Mouse (Mus musculus) kidney, postnatal 36 days (tissue): Measurements from ENCODE around the gene Sgip1.

Experiments used
- DNase-seq, 2 experiments: peaks; one replicate each; pipeline ENCODE4 v3.0.0; 2021 to 2022; ENCODE audit warnings: mixed read lengths in 2 of 2

Gene Sgip1

DNA sequence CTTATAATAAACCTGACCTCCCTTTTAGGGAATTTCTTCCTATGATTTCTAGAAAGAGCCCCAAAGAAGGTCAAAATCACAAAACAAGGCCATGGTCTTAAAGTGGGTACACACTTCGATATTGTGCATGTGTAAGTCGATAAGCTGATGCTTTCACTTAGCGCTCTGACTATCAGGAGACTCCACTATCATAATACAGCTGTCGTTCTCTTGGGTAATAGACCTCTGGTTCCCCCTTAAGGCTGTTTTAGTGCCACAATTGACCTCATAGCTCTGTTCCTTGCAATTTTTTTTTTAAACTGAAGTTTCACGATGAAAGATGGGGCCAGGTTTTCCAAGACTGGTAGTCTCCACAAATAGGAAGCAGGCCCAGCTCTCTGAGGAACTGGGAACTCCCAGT is 238.3 kb downstream of the Sgip1 start:
- DNase-seq: no peak

DNA sequence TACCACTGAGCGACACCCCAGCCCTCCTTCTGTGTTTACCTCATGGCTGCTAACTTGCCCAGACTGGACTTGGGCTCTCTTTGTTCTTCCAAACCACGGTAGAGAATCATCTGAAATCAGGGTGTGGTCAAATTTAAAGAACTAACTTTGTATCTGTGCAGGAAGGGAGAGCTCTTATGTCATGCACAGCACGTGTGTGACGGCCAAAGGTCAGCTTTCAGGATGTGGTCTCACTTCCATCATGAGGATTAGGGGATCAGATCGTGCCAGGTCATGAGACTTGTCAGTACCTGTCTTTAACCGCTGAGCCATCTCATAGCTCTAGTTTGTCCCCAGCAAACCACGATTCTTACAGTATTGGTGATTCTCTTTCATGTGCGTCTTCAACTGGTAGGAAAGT is 240.6 kb downstream of the Sgip1 start:
- DNase-seq: no peak

DNA sequence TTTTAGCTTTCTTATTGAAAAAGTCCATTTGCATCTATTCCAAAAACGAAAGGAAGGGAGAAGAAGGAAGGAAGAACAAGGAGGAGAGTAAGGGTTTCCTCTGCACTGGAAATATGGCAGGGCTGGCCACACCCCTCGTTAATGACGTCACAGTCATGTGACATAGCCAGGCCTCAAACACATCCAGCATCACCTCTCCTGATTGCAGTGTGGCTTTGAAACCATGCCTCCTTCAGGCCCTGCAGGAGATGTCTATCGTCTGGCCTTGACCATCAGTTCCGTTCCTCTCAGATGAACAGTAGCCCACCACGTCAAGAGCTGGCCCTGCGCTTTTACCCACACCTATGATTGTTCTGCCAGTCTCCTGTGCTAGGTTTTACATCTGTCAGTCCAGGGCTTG is 245.1 kb downstream of the Sgip1 start:
- no peak for DNase-seq

DNA sequence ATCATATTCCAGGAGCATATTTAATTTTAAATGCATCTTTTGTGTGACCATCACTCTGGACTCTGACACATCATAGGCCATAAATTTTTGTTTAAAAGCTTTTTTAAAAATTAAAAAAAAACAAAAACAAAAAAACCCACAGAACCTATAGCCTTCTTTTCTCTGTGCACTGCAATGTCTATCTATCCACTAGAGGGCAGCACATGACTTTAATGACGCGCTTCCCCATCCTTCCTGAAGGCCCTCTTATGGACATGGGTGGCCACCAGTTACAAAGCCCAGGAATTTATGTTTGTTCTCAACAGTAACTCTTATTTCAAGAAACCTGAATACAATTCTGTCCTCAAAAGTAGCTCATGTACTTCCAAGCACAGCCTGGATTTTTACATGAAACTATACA is 245.8 kb downstream of the Sgip1 start:
- DNase-seq: peak; percentile 50 to 66

DNA sequence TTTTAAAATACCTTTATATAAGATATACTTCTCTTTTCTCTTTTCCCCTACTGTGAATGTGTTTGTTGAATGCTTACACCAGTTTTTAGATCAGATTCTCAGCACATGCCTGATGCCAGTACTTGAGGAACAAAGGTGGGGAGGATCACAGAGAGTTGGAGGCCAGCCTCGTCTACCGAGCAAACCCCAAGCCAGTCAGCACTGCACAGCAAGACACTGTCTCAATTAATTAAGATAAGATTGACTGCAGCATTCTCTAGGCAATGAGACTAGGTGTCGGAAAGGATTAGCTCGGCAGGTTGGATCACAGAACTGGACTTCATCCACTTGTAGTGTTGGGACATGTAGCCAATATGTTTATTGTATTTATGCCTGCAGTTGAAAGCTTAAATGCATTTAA is 246.2 kb downstream of the Sgip1 start:
- DNase-seq: no peak

DNA sequence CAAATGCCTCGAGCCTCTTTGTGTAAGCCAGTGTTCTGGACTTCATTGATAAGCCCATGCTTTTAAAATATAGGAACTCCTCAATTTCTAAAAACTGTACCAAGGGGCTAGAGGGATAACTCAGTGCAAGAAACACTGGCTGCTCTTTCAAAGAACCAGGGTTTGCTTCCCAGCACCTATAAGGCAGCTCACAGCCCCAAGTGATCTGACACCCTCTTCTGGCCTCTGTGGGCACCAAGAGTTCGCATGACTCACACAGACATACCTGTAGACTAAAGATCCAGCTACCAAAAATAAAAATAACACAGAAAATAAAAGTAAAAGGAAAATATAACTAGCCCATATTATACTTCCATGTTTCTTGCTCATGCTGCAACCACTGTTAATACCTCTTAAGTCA is 246.7 kb downstream of the Sgip1 start:
- no peak for DNase-seq

DNA sequence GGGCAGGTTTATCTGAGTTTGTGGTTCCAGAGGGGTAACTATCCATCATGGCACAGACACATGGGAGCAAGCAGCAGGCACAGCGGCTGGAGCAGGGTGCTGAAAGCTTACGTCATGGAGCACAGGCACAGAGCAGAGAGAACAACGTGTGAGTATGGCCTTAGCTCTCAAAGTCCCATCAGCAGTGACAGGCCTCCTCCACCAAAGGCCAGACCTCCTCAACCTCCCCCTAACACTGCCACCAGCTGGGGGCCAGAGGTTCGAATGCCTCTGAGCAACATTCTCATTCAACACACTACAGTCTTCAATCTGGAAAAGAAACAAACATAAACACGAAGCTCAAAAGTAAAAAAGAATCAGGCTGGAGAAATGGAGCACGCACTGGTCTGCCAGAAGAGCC is 247.4 kb downstream of the Sgip1 start:
- no peak for DNase-seq

DNA sequence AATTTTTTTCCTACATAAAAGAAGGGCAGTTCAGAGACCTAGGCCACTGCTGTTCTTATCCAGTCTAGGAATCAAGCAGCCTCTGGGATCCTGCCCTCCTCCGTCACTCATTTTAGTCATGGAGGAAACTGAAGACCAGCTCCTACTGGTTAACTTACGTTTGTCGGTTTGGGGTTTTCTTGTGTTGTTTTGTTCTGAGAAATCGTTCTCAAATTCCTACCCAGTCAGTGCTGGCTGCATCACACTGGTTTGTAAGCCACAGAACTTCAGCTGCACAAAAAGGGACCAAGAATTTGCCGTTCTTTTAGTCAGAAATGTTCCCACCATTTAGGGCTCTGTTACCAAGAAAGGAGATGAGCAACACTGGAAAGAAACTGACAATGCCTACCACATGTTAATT is 248.3 kb downstream of the Sgip1 start:
- DNase-seq: no peak

DNA sequence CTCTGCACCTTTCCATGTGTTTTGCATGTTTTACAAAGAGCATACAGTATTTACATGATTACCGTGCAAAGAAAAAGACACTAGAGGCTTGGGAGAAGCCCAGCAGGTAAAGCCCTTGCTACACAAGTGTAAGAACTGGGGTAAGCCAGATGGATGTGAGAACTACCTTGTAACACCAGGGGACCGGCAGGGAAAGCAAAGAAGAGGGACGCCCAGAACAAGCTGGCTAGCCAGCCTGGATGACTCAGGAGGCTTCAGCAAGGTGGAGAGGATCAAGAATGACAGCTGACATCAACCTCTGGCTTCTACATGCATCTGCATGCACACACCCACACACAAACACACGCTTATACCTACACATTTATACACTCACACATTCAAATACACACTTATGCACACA is 248.9 kb downstream of the Sgip1 start:
- no peak for DNase-seq

DNA sequence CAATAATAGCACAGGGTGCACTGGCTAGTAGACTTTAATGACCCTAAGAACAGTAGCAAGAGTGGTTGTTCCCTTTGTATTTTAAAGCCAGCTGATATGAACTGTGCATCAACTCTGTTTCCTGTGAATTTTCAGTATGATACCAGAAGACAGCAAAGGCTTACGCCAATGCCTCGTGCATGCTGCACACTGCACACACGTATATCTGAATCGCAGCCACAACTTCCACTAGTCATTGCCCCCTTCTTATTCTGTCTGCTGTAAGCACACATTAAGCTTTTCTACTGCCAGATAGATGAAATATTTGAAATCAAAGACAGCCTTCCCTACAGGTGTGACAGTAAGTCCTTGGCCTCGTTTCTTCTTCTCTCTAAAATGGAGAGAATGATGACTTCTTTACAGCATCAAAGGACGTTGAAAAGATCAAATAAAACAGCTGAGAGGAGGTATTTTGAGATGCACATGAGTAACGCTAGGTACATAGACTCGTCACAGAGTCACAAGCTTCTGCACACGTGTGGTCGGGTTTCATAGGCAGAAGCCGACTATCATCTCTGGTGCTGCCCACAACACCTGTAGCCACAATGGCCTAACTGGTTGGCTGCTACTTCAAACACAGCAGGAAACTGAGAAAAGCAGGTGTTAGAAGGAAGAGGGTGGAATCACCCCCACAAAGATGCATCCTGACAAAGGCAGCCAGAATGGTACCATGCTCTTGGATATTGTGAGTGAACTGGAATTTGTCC is 249.7 kb downstream of the Sgip1 start:
- no peak for DNase-seq

DNA sequence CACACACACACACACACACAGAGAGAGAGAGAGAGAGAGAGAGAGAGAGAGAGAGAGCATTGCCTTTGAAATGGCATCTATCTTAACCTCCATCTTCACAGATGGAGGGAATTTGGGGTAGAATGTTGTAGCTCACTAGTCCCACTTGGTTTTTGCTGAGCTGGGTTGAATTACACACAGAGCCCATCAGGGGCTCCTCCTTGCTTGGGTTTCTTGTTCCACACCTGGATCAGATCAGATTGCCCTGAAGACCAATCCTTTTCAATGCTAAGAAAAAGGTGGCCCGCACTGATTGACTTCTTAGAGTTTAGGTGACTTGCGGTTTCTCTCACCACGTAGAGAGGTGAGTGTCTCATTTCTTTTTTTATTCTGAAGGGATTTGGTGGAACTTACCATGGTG is 250.6 kb downstream of the Sgip1 start:
- no peak for DNase-seq

DNA sequence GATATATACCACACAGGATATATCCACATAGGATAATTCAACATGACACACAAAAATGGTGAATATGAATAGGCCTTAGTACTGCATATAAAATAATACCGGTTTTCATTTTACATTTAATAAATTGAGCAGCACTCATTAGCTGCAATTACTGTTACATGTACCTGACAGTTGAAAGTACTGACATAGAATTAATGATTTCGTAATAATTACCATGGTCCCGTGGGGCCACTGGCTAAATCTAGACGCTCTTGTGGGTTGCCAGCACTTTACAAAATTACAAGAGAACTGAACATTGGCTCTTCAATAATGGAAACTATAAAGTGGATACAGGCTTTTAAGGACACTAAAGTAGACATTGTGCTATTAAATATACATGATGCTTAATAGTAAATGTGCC is 263.6 kb downstream of the Sgip1 start:
- no peak for DNase-seq

DNA sequence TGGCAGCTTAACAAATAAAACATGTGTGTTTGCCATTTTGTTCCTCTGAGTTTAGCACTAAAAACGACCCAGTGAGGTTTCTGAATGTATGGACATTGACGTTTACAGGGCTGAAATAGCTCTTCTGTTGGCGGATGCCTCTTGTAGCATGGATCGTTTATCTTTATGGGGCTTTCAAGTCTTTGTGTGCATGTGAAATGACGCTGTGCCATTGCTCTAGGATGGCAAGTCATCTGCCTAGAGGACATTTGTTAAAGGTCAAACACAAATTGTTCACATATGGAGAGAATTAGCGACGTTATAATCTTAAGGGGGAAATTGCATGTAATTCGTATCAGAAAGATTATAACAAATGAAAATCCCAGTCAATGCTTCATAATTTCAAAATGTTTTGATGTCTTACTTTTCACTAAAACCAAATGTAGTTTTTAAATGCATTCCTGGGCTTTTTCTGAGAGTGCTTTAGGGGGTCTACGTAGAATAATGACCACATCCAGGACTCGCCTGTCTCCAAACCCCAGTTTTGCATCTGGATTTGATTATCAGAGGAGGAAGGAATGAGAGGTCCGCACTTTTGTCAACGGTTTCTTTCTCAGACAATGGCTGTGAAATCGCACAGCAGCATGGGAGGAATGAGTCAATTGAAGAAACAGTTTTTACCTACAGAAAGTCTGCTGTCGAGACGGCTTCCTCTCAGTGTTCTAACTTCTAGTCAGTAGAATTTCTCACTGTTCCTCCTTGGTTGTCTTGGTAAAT is 264.3 kb downstream of the Sgip1 start:
- no peak for DNase-seq

DNA sequence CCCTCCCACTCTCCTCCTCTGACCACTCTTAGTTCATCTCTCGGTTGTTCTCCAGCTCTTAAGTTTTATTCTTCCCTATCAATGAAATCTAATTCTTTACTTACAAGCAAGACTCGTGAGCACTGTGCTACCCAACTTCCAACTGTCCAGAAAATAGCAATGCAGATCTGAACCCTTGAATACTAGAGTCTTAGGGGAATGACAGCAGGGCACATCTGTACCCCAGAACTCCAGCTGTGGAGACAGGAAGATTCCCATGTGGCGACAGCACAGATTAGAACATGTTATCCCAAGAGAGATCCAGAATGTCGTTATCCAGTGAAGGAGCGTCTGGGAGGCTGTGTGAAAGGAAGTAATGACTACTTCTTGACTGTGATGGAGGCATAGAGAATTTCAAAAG is 265.2 kb downstream of the Sgip1 start:
- no peak for DNase-seq

DNA sequence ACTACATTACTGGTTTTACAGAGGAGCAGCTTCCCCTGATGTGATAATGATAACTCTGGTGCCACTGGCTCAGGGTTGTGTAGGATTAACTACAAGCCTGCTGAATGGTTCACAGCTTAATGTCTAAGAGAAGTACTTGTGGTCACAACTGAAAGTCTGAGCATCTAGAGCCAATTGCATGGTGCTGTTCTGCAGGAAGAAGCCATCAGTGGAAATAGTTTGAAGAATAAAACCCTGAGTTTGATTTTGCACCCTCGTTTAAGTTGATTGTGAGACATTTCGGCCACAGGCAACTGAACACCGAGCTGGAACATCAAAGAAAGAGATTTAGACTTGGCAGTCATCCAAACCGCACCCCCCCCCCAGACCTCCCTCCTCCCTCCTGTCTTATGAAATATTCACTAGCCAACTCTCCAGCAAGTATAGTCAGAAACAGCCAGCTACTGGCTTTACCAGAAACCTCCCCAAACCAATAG is 265.9 kb downstream of the Sgip1 start:
- peak in 1 of 2 experiments; percentile 1 for DNase-seq

DNA sequence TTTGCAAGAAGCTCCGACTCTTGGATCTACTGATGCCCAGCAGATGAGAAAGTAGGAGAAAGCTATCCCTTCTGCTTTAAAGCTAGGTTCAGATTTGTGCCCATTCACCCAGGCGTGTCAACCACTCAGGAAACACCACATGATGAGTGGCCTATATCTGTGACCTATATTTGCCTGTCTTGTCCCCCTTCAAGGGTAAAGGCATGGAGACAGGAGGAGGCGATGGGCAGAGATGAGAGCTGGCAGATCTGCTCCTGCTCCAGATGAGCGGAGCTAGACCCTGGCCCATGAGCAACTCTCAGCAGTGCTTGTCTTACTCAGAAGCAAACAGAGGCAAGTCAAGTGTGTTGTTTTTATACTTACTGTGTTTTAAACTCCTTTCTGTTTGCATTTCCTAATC is 269.6 kb downstream of the Sgip1 start:
- no peak for DNase-seq

DNA sequence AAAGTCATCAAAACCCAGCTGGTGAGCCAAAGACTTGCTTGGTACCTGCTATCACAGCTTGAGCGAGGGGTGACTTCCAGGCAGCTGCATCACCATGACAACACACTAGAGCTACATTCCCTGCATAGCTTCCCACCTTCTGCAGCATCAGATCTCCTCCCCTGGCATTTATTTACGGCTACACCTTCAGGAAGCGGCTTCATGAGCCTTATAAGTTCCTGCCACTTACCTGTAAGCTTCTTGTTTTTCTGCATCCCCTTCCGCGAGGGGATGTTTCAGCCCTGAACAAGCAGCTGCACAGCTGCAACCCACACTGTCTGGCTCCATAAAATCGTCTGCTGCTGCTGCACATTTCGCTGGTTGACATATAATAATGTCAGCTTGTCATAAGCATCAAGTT is 270.7 kb downstream of the Sgip1 start:
- DNase-seq: no peak

DNA sequence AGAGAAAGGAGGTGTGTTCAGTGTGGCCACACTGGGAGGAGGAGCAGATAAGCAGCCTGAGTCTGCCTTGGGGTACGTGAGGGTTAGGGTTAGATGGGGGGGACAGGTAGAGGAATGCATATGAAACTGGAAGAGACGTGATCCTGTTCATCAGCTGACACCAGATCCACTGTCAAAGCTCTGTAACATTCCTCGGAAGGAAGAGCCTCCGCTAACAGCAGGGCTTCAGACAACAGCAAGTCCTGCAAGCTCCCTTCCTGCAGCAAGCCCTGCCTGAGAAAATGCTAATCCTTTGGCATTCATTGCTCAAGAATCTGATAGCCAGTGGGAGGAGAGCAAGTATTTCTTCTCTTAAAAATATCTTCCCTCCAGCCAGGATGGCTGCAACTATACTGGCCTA is 272.4 kb downstream of the Sgip1 start:
- peak in 1 of 2 experiments; percentile 0 for DNase-seq
